Mouse (Mus musculus): Measurements from ENCODE around the gene Rbm34.

Gene Rbm34

GRCm38 (mm10) chr8:126973686-126974265, 2.9 kb upstream of the Rbm34 start:
- no peaks in the 10 kb centered on the region for H3K27me3 ChIP-seq (ENCODE audit: control insufficient read depth, insufficient read depth, low read length, poor library complexity, severe bottlenecking)
- no peaks in the 10 kb centered on the region for H3K36me3 ChIP-seq (ENCODE audit: control insufficient read depth, insufficient read depth, low read length, poor library complexity, severe bottlenecking)
- DNase-seq (ENCODE audit: low read depth, low spot score) = no peak

- no peak for DNase-seq (ENCODE audit: low read depth, low spot score)
These were observed 1.8 kb upstream of the Rbm34 start for GRCm38 (mm10) chr8:126972649-126973048.

GRCm38 (mm10) chr8:126972102-126972501, 1.2 kb upstream of the Rbm34 start:
- peaks cover 3% of the 10 kb centered on the region for H3K36me3 ChIP-seq (ENCODE audit: control insufficient read depth, insufficient read depth, low read length, poor library complexity, severe bottlenecking)
- no peaks in the 10 kb centered on the region for H3K27me3 ChIP-seq (ENCODE audit: control insufficient read depth, insufficient read depth, low read length, poor library complexity, severe bottlenecking)
- no peak for DNase-seq (ENCODE audit: low read depth, low spot score)

More at GRCm38 (mm10) chr8:126972649-126973048, 1.8 kb upstream of the Rbm34 start:
- Histone ChIP-seq H3K27me3 (ENCODE audit: control insufficient read depth, insufficient read depth, low read length, poor library complexity, severe bottlenecking) (no peaks in the 10 kb centered on the region), H3K36me3 (ENCODE audit: control insufficient read depth, insufficient read depth, low read length, poor library complexity, severe bottlenecking) (no peaks in the 10 kb centered on the region)

GRCm38 (mm10) chr8:126971314-126971664, 418 bp upstream of the Rbm34 start:
- H3K27me3 ChIP-seq (ENCODE audit: control insufficient read depth, insufficient read depth, low read length, poor library complexity, severe bottlenecking) = no peaks in the 10 kb centered on the region
- no peak for DNase-seq (ENCODE audit: low read depth, low spot score)
- peaks cover 6% of the 10 kb centered on the region for H3K36me3 ChIP-seq (ENCODE audit: control insufficient read depth, insufficient read depth, low read length, poor library complexity, severe bottlenecking)

GRCm38 (mm10) chr8:126969546-126969945, 1.3 kb downstream of the Rbm34 start:
- H3K36me3 ChIP-seq (ENCODE audit: control insufficient read depth, insufficient read depth, low read length, poor library complexity, severe bottlenecking) = peaks cover 11% of the 10 kb centered on the region
- no peaks in the 10 kb centered on the region for H3K27me3 ChIP-seq (ENCODE audit: control insufficient read depth, insufficient read depth, low read length, poor library complexity, severe bottlenecking)
- DNase-seq (ENCODE audit: low read depth, low spot score) = no peak

- Histone ChIP-seq H3K27me3 (ENCODE audit: control insufficient read depth, insufficient read depth, low read length, poor library complexity, severe bottlenecking) (no peaks in the 10 kb centered on the region), H3K36me3 (ENCODE audit: control insufficient read depth, insufficient read depth, low read length, poor library complexity, severe bottlenecking) (peaks cover 14% of the 10 kb centered on the region)
- no peak for DNase-seq (ENCODE audit: low read depth, low spot score)
These were observed 2.8 kb downstream of the Rbm34 start for GRCm38 (mm10) chr8:126968107-126968506.

- Histone ChIP-seq H3K27me3 (ENCODE audit: control insufficient read depth, insufficient read depth, low read length, poor library complexity, severe bottlenecking) (no peaks in the 10 kb centered on the region), H3K36me3 (ENCODE audit: control insufficient read depth, insufficient read depth, low read length, poor library complexity, severe bottlenecking) (peaks cover 16% of the 10 kb centered on the region)
- DNase-seq (ENCODE audit: low read depth, low spot score) = no peak
These were observed 5.6 kb downstream of the Rbm34 start for GRCm38 (mm10) chr8:126965246-126965645.

- no peak for DNase-seq (ENCODE audit: low read depth, low spot score)
- H3K27me3 ChIP-seq (ENCODE audit: control insufficient read depth, insufficient read depth, low read length, poor library complexity, severe bottlenecking) = no peaks in the 10 kb centered on the region
These were observed 8.0 kb downstream of the Rbm34 start for GRCm38 (mm10) chr8:126962871-126963270.

GRCm38 (mm10) chr8:126961516-126961915, 9.4 kb downstream of the Rbm34 start:
- Histone ChIP-seq H3K36me3 (ENCODE audit: control insufficient read depth, insufficient read depth, low read length, poor library complexity, severe bottlenecking) (peaks cover 15% of the 10 kb centered on the region), H3K27me3 (ENCODE audit: control insufficient read depth, insufficient read depth, low read length, poor library complexity, severe bottlenecking) (no peaks in the 10 kb centered on the region)
- no peak for DNase-seq (ENCODE audit: low read depth, low spot score)

More at GRCm38 (mm10) chr8:126962871-126963270, 8.0 kb downstream of the Rbm34 start:
- H3K36me3 ChIP-seq (ENCODE audit: control insufficient read depth, insufficient read depth, low read length, poor library complexity, severe bottlenecking) = peaks cover 16% of the 10 kb centered on the region

GRCm38 (mm10) chr8:126951900-126952636, 18.8 kb downstream of the Rbm34 start:
- Histone ChIP-seq H3K36me3 (ENCODE audit: control insufficient read depth, insufficient read depth, low read length, poor library complexity, severe bottlenecking) (peaks cover 16% of the 10 kb centered on the region), H3K27me3 (ENCODE audit: control insufficient read depth, insufficient read depth, low read length, poor library complexity, severe bottlenecking) (no peaks in the 10 kb centered on the region)
- no peak for DNase-seq (ENCODE audit: low read depth, low spot score)

- Histone ChIP-seq H3K36me3 (ENCODE audit: control insufficient read depth, insufficient read depth, low read length, poor library complexity, severe bottlenecking) (peaks cover 10% of the 10 kb centered on the region), H3K27me3 (ENCODE audit: control insufficient read depth, insufficient read depth, low read length, poor library complexity, severe bottlenecking) (no peaks in the 10 kb centered on the region)
- DNase-seq (ENCODE audit: low read depth, low spot score) = no peak
These were observed 21.3 kb downstream of the Rbm34 start for GRCm38 (mm10) chr8:126949527-126949926.

- no peak for DNase-seq (ENCODE audit: low read depth, low spot score)
- Histone ChIP-seq H3K36me3 (ENCODE audit: control insufficient read depth, insufficient read depth, low read length, poor library complexity, severe bottlenecking) (0 out of 2 replicates have a peak, but pooled peaks cover 2% of the 10 kb centered on the region), H3K27me3 (ENCODE audit: control insufficient read depth, insufficient read depth, low read length, poor library complexity, severe bottlenecking) (no peaks in the 10 kb centered on the region)
These were observed 24.4 kb downstream of the Rbm34 start for GRCm38 (mm10) chr8:126946444-126946843.

GRCm38 (mm10) chr8:126945730-126946163, 25.1 kb downstream of the Rbm34 start, which contains the start of gene Tomm20:
Gene Tomm20, minus strand, starts transcription at chr8:126945844.
- H3K36me3 ChIP-seq (ENCODE audit: control insufficient read depth, insufficient read depth, low read length, poor library complexity, severe bottlenecking) = no peaks in the 10 kb centered on the region
- no peaks in the 10 kb centered on the region for H3K27me3 ChIP-seq (ENCODE audit: control insufficient read depth, insufficient read depth, low read length, poor library complexity, severe bottlenecking)
- DNase-seq (ENCODE audit: low read depth, low spot score) = peak; percentile 96

GRCm38 (mm10) chr8:126944781-126945691, 25.8 kb downstream of the Rbm34 start:
- Histone ChIP-seq H3K36me3 (ENCODE audit: control insufficient read depth, insufficient read depth, low read length, poor library complexity, severe bottlenecking) (no peaks in the 10 kb centered on the region), H3K27me3 (ENCODE audit: control insufficient read depth, insufficient read depth, low read length, poor library complexity, severe bottlenecking) (no peaks in the 10 kb centered on the region)
- peak; percentile 54 for DNase-seq (ENCODE audit: low read depth, low spot score)

Data from splenic B cell, adult 2 months (primary cell).